Mouse (Mus musculus): ENCODE data around the gene Lrmda. TPM values are rescaled to one million over a fixed set of nuclear protein-coding genes. Genes with fewer than 3 reads are reported as not detected.

Lrmda gene
- polyA plus RNA-seq, 1 experiment from 2014 or later, result 0.95 TPM

DNA sequence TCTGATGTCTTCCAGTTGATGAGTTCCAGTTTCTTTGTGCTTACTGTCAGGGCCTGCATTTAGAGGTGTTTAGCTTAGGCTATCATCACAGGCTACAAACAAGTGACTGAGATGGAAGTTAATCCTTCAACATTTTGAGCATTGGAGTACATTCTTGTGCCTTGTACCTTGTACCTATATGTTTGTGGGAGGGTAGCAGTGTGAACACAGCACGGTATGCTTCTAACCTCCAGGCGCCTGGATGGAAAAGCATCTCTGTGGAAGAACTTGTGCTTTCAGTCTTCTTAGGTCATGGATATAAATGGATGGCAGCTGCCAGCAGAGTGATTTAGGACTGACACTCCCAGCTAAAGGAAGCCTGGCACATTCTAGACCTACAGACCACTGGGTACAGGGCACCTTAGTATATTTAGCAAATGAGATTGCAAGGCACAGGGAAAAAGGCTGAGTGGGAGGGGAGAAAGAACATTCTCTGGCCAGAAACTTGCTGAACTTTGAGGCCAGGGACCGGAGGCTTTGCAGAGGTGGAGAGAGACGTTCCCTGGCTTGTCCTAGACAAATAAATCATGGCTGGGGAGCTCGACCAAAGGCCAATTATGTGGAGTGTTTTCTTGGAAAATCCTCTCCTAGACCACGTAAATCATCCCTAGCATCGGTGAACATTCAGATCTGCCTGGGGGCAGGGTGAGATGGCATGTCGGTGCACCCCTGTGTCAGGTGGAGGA, 607.8 kb downstream of the Lrmda start:
- no peaks in the 10 kb centered on the region for H3K9me3 ChIP-seq (ENCODE audit: control insufficient read depth, low read length)
- no peak overlapping the region for H3K9ac ChIP-seq (ENCODE audit: low read length)
- H3K4me1 ChIP-seq (ENCODE audit: control insufficient read depth in 2 of 2, insufficient read depth in 2 of 2, low read length in 2 of 2), result no peaks in the 10 kb centered on the region
- H3K27me3 ChIP-seq (ENCODE audit: control insufficient read depth, insufficient read depth, low read length), result no peaks in the 10 kb centered on the region
- no peak overlapping the region for H3K4me2 ChIP-seq (ENCODE audit: low read length)
- no peak overlapping the region for H3K4me3 ChIP-seq (ENCODE audit: control insufficient read depth in 1 of 2, insufficient read depth in 1 of 2, low read depth in 1 of 2, low read length in 2 of 2)
- no peak overlapping the region for H3K27ac ChIP-seq (replicated peaks in 1 of 2; ENCODE audit: control insufficient read depth in 1 of 2, insufficient read depth in 1 of 2, low read depth in 2 of 2, low read length in 2 of 2)
- 74% methylated on average over 8 of the region's 8 CpGs for WGBS
- ATAC-seq (ENCODE audit: insufficient number of reproducible peaks, insufficient read depth, low FRiP score, low read depth), result no peak
- H3K36me3 ChIP-seq (ENCODE audit: control insufficient read depth, insufficient read depth, low read length), result no peaks in the 10 kb centered on the region

DNA sequence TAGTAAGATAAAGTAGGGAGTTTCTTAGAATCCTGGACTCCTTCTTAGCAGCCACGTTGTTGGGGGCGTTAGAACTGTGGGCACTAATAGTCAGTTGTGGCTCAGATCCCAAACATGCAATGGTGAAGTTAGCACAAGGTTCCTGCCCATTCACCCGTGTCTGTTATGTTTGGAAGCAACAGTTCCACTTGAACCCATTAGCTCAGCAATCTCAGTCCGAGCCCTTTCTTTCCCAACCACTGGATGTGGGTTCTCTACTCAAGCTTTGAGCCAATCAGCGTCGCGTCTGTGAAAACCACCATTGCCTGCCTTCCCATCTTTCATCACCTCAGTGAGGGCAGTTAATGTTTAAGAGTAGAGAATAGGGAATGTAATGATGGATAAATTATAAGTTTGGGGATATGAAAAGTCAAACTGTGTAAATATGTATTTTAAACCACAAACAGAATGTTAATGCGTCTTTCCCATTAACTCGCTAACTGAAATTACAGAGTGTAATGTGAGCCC, 610.9 kb downstream of the Lrmda start:
- WGBS, result 83% methylated on average over 9 of the region's 9 CpGs
- no peak for ATAC-seq (ENCODE audit: insufficient number of reproducible peaks, insufficient read depth, low FRiP score, low read depth)
- Histone ChIP-seq H3K36me3 (ENCODE audit: control insufficient read depth, insufficient read depth, low read length) (no peaks in the 10 kb centered on the region), H3K27me3 (ENCODE audit: control insufficient read depth, insufficient read depth, low read length) (no peaks in the 10 kb centered on the region), H3K4me2 (ENCODE audit: low read length) (no peak overlapping the region), H3K4me3 (ENCODE audit: control insufficient read depth in 1 of 2, insufficient read depth in 1 of 2, low read depth in 1 of 2, low read length in 2 of 2) (no peak overlapping the region), H3K9me3 (ENCODE audit: control insufficient read depth, low read length) (no peaks in the 10 kb centered on the region), H3K9ac (ENCODE audit: low read length) (no peak overlapping the region), H3K4me1 (ENCODE audit: control insufficient read depth in 2 of 2, insufficient read depth in 2 of 2, low read length in 2 of 2) (no peaks in the 10 kb centered on the region), H3K27ac (replicated peaks in 1 of 2; ENCODE audit: control insufficient read depth in 1 of 2, insufficient read depth in 1 of 2, low read depth in 2 of 2, low read length in 2 of 2) (no peak overlapping the region)

DNA sequence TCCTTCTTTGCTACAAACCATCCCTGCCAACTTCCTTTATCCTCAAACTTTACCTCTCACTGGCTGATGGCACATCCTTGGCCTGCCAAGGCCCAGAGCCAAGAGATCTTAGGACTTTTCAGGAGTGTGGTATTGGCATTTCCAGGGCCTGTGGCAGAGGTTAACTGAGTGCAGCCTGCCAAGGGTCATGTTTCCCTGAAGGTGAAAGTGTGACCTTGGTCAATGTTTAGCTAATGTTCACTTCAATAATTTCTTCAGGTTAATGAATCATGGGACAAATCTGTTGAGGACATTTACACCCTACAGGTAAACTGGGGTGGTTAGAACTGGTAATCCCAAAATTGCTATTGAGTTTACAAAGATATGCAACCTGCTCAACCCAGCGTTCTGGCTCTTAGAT, 614.1 kb downstream of the Lrmda start:
- no peaks in the 10 kb centered on the region for H3K36me3 ChIP-seq (ENCODE audit: control insufficient read depth, insufficient read depth, low read length)
- H3K4me3 ChIP-seq (ENCODE audit: control insufficient read depth in 1 of 2, insufficient read depth in 1 of 2, low read depth in 1 of 2, low read length in 2 of 2), result no peak overlapping the region
- H3K4me1 ChIP-seq (ENCODE audit: control insufficient read depth in 2 of 2, insufficient read depth in 2 of 2, low read length in 2 of 2), result no peaks in the 10 kb centered on the region
- H3K9me3 ChIP-seq (ENCODE audit: control insufficient read depth, low read length), result no peaks in the 10 kb centered on the region
- no peak for ATAC-seq (ENCODE audit: insufficient number of reproducible peaks, insufficient read depth, low FRiP score, low read depth)
- H3K4me2 ChIP-seq (ENCODE audit: low read length), result no peak overlapping the region
- no peak overlapping the region for H3K9ac ChIP-seq (ENCODE audit: low read length)
- H3K27ac ChIP-seq (replicated peaks in 1 of 2; ENCODE audit: control insufficient read depth in 1 of 2, insufficient read depth in 1 of 2, low read depth in 2 of 2, low read length in 2 of 2), result no peak overlapping the region
- WGBS, result 61% methylated on average over 1 of the region's 1 CpGs
- H3K27me3 ChIP-seq (ENCODE audit: control insufficient read depth, insufficient read depth, low read length), result no peaks in the 10 kb centered on the region

DNA sequence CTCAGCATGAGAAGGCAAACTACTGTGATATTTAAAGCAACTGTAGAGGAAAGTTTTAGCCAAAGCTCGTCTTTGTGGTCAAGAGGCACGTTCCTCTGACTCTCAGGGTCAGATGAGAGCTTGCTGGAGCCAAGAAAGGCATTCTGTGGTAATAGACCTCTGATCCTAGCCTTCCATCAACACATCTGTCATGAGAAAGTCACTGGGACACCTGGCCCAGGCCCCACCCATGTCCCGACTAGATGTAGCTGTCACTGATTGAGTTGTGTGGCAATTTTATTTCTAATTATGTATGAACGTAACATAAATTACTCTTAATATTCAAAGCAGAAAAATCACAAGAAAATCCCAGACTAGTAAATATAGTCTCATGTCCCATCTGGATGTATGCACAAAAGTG, 624.0 kb downstream of the Lrmda start:
- H3K9ac ChIP-seq (ENCODE audit: low read length), result no peak overlapping the region
- 54% methylated on average over 4 of the region's 4 CpGs for WGBS
- no peak for ATAC-seq (ENCODE audit: insufficient number of reproducible peaks, insufficient read depth, low FRiP score, low read depth)

DNA sequence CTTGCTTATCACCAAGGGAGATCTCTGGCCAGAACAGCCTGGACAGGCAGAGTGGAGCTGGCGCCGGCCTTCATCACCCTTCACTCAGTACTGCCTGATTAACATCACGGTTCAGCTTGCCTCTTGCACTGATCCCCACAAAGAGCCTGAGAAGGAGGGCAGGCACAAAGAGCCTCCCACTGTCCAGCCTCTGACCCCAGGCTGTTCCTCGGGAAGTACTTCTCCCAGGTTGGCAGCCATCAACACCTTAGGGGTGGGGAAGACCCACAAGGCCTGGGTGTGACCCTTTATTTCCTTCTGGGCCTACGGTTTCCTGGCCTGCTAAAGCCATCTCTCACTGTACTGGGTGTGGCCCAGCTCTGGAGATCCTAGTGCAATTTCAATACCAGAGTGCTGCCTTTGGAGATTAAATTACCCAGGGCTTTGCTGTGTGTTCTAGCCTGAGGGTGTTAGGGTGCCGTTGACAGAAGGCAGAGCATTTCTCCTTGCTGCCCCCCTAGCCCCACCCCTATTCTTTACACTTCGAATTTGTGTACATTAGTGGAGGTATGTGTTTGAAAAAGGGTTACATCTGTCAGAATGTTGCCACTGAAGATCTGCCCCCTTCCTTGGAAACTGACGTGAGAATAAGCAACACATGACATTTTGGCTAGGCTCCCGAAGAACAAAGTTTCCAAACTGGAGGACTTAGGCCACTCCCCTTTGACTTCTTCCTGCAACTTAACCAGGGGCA, 628.5 kb downstream of the Lrmda start:
- H3K9ac ChIP-seq (ENCODE audit: low read length), result no peak overlapping the region
- WGBS, result 31% methylated on average over 9 of the region's 9 CpGs

More for the DNA sequence above, 624.0 kb downstream of the Lrmda start:
- no peak overlapping the region for H3K4me2 ChIP-seq (ENCODE audit: low read length)
- no peaks in the 10 kb centered on the region for H3K27me3 ChIP-seq (ENCODE audit: control insufficient read depth, insufficient read depth, low read length)
- H3K9me3 ChIP-seq (ENCODE audit: control insufficient read depth, low read length), result no peaks in the 10 kb centered on the region
- no peak overlapping the region for H3K4me3 ChIP-seq (ENCODE audit: control insufficient read depth in 1 of 2, insufficient read depth in 1 of 2, low read depth in 1 of 2, low read length in 2 of 2)
- peaks cover 9 to 13% of the 10 kb centered on the region in 2 experiments for H3K4me1 ChIP-seq (ENCODE audit: control insufficient read depth in 2 of 2, insufficient read depth in 2 of 2, low read length in 2 of 2)
- H3K27ac ChIP-seq (replicated peaks in 1 of 2; ENCODE audit: control insufficient read depth in 1 of 2, insufficient read depth in 1 of 2, low read depth in 2 of 2, low read length in 2 of 2), result no peak overlapping the region
- H3K36me3 ChIP-seq (ENCODE audit: control insufficient read depth, insufficient read depth, low read length), result no peaks in the 10 kb centered on the region

DNA sequence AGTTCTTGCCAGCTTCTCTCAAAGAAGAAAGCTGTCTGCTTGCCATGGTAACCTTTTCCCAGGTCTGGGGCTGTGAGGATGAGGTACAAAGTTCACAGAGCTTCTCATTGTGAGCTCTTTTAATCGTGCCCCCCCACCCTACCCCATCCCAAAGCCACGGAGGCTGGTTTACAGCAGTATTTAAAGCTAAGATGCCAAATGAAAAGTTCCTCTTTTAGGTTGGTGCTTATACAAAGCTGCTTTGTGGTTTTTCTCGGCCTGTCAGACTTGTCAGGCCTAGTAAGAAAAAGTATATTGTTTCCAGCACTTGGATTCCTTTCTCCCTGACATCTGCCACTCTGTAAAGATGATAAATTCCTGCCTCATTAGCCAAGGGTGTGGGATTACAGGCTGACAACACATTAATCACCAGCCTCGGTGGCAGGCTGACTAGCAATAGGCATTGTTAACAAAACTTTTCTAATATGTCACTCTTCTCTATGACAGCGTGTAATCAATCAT, 629.9 kb downstream of the Lrmda start:
- H3K4me1 ChIP-seq (ENCODE audit: control insufficient read depth in 2 of 2, insufficient read depth in 2 of 2, low read length in 2 of 2), result peaks cover 26 to 36% of the 10 kb centered on the region in 2 experiments
- no peak for ATAC-seq (ENCODE audit: insufficient number of reproducible peaks, insufficient read depth, low FRiP score, low read depth)
- no peaks in the 10 kb centered on the region for H3K9me3 ChIP-seq (ENCODE audit: control insufficient read depth, low read length)
- no peak overlapping the region for H3K4me2 ChIP-seq (ENCODE audit: low read length)
- no peak overlapping the region for H3K4me3 ChIP-seq (ENCODE audit: control insufficient read depth in 1 of 2, insufficient read depth in 1 of 2, low read depth in 1 of 2, low read length in 2 of 2)
- no peak overlapping the region for H3K27ac ChIP-seq (replicated peaks in 1 of 2; ENCODE audit: control insufficient read depth in 1 of 2, insufficient read depth in 1 of 2, low read depth in 2 of 2, low read length in 2 of 2)
- H3K36me3 ChIP-seq (ENCODE audit: control insufficient read depth, insufficient read depth, low read length), result no peaks in the 10 kb centered on the region
- H3K27me3 ChIP-seq (ENCODE audit: control insufficient read depth, insufficient read depth, low read length), result no peaks in the 10 kb centered on the region
- no peak overlapping the region for H3K9ac ChIP-seq (ENCODE audit: low read length)
- 30% methylated on average over 5 of the region's 5 CpGs for WGBS

More for the DNA sequence above, 628.5 kb downstream of the Lrmda start:
- Histone ChIP-seq H3K9me3 (ENCODE audit: control insufficient read depth, low read length) (no peaks in the 10 kb centered on the region), H3K27me3 (ENCODE audit: control insufficient read depth, insufficient read depth, low read length) (no peaks in the 10 kb centered on the region), H3K36me3 (ENCODE audit: control insufficient read depth, insufficient read depth, low read length) (no peaks in the 10 kb centered on the region), H3K4me1 (ENCODE audit: control insufficient read depth in 2 of 2, insufficient read depth in 2 of 2, low read length in 2 of 2) (peaks cover 26 to 36% of the 10 kb centered on the region in 2 experiments), H3K27ac (replicated peaks in 1 of 2; ENCODE audit: control insufficient read depth in 1 of 2, insufficient read depth in 1 of 2, low read depth in 2 of 2, low read length in 2 of 2) (no peak overlapping the region), H3K4me2 (ENCODE audit: low read length) (no peak overlapping the region), H3K4me3 (ENCODE audit: control insufficient read depth in 1 of 2, insufficient read depth in 1 of 2, low read depth in 1 of 2, low read length in 2 of 2) (no peak overlapping the region)
- ATAC-seq (ENCODE audit: insufficient number of reproducible peaks, insufficient read depth, low FRiP score, low read depth), result no peak

DNA sequence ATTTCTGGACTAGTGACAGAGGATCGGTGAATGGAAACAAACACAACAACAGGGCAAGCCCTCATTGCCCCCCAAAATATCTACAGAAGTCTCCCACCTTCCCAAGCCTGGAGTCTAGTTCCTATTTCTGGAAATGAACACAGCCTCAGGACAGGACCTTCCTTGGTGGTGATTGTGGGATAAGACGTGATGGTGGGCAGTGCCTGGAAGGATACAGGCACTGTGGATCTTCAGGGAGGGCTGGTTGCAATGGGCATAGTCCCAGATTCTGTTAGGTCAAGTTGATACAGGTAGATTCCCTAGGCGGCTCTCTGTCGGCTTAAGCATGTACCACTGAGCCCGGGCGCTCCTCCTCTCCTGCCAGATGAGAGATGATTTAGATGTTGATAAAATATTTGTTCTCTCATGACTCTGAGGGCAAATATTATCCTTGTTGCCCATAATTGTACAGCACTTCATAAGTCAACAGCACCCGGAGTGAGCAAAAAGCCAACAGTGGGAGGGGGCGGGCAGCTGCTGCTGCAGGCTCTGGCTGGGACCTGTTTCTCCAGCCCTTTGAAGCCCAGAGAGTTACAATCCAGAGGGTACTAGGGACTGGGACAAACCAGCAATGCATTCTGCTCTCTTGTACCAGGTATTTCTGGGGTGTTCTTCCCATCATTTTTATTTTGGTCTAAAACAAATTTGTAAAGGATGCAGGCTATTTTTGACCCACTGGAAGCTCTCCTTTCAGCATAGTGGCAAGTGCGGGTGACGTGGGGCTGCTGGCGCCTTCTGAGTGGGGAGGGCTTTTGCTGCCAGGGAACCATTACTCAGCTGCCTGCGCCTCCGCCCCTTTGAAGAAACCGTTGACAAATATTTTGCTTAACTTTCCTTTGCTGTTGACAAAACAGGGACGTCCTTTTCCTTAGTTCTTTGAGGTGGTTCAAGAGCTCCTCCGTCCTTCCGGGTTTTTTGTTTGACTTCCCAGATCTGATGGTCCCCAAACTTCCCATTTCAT, 630.8 kb downstream of the Lrmda start:
- peak overlapping the region; percentile 51 for H3K4me2 ChIP-seq (ENCODE audit: low read length)
- no peaks in the 10 kb centered on the region for H3K27me3 ChIP-seq (ENCODE audit: control insufficient read depth, insufficient read depth, low read length)
- peaks cover 26 to 36% of the 10 kb centered on the region in 2 experiments for H3K4me1 ChIP-seq (ENCODE audit: control insufficient read depth in 2 of 2, insufficient read depth in 2 of 2, low read length in 2 of 2)
- H3K4me3 ChIP-seq (ENCODE audit: control insufficient read depth in 1 of 2, insufficient read depth in 1 of 2, low read depth in 1 of 2, low read length in 2 of 2), result no peak overlapping the region
- WGBS, result 38% methylated on average over 17 of the region's 17 CpGs
- ATAC-seq (ENCODE audit: insufficient number of reproducible peaks, insufficient read depth, low FRiP score, low read depth), result no peak
- H3K36me3 ChIP-seq (ENCODE audit: control insufficient read depth, insufficient read depth, low read length), result no peaks in the 10 kb centered on the region
- H3K9ac ChIP-seq (ENCODE audit: low read length), result no peak overlapping the region
- H3K27ac ChIP-seq (replicated peaks in 1 of 2; ENCODE audit: control insufficient read depth in 1 of 2, insufficient read depth in 1 of 2, low read depth in 2 of 2, low read length in 2 of 2), result no peak overlapping the region
- no peaks in the 10 kb centered on the region for H3K9me3 ChIP-seq (ENCODE audit: control insufficient read depth, low read length)

Measured in heart, embryonic 14.5 days (tissue).